Mouse (Mus musculus) embryonic stem cell, embryonic (primary cell): ENCODE measurements around the gene 4930404H24Rik.

Source experiments
- CTCF ChIA-PET, 4 experiments: fragments of 300-600 bp in 2 of 4; fragments of 350-600 bp in 2 of 4; sonication (Branson Sonifier 250); formaldehyde crosslinking; loops; one replicate each; lab custom pipeline; 2022; ENCODE audit warnings: inconsistent platforms in 2 of 4; lab: Charles Lee
- POLR2A ChIA-PET, 4 experiments: fragments of 300-600 bp in 2 of 4; fragments of 350-600 bp in 2 of 4; sonication (Branson Sonifier 250); formaldehyde crosslinking; loops; one replicate each; lab custom pipeline; 2022; ENCODE audit warnings: antibody characterized with exemption in 4 of 4, inconsistent platforms in 1 of 4; lab: Charles Lee

4930404H24Rik gene

GRCm38 (mm10) chr2:153514497-153515380 lies 22.1 kb downstream of the 4930404H24Rik start:
- ChIA-PET CTCF (interaction anchor here in 1 of 4 experiments (0.6 to 1.1 kb wide), 2 partner anchors 16 to 49 kb away, joined by 3 read pairs; no protein-coding TSS in a partner anchor), POLR2A (interaction anchor here in 2 of 4 experiments (0.6 to 0.7 kb wide), 2 partner anchors 72 to 587 kb away, joined by 3 read pairs; no protein-coding TSS in a partner anchor)

DNA sequence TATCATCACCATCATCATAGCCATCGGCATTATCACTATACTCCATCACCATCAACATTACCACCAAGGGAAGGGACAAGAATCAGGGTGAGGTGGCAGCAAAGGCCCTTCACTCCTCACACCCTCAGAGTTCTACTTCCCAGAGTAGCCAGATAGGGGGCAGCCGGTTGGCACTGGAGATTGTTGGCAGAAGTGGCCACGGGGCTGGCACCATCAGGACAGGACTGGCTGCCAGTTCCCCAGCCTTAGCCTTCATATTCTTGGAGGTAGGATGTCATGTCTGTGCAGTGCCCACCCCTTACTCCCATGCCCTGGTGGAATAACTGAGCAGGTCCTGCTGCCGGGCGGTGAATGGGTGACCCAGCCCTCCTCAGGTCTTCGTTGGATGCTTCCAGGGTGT lies 23.0 kb downstream of the 4930404H24Rik start:
- POLR2A ChIA-PET = interaction anchor here in 2 of 4 experiments (0.6 to 0.7 kb wide), 2 partner anchors 71 to 588 kb away, joined by 3 read pairs; no protein-coding TSS in a partner anchor
- CTCF ChIA-PET = interaction anchor here in 2 of 4 experiments (0.6 to 1.3 kb wide), 5 partner anchors 8 to 49 kb away, joined by 3 to 4 read pairs (median 3); no protein-coding TSS in a partner anchor

DNA sequence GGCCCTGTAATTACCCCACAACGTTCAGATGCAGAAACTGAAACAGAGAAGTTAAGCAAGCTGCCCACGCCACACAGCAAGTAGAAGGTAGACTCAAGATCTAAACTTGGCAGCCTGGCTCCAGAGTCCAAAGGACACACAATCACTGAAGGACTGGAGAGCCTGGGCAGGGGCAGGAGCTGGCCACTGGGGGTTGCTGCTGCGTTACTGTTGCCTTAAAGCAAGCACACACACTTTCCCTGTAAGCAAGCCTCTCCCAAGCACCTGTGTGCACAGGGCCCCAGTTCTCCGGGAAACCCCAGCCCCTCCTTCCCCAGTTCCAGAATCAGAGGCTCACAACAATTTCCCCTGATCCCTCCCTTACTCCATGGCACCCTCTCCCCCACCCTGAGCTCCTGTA lies 24.4 kb downstream of the 4930404H24Rik start:
- POLR2A ChIA-PET = interaction anchor here in 3 of 4 experiments (0.9 to 2.6 kb wide), 10 partner anchors 9 to 71 kb away, joined by 3 to 11 read pairs (median 4); no protein-coding TSS in a partner anchor
- CTCF ChIA-PET = interaction anchor here in 3 of 4 experiments (0.6 to 2.3 kb wide), 10 partner anchors 9 to 87 kb away, joined by 3 to 10 read pairs (median 3); no protein-coding TSS in a partner anchor

DNA sequence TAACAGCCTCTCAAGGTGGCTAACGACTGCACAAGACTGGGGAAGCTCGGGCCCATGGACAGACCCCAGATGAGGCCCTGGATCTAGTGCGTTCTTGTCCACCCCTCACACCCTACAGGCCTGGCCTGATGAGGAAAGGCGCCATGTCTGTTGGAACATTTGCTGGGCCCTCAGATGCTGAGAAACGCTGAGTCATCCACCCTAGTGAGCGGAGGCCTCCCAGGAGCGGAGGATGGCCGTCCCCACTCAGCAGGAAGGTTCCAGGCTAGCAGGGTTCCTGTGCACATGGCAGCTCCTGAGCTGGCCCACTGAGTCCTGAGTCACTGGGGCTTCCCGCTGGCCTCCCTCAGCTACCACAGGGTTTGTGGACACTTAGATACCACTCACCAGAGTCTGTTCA lies 27.5 kb downstream of the 4930404H24Rik start:
- POLR2A ChIA-PET = interaction anchor here in 3 of 4 experiments (0.5 to 3.9 kb wide), 18 partner anchors 8 to 359 kb away, joined by 3 to 39 read pairs (median 4); partner anchors contain the start of gene Tm9sf4 (in 1 of the 3)
- CTCF ChIA-PET = interaction anchor here (0.6 to 3.3 kb wide), 8 partner anchors 8 to 181 kb away, joined by 3 to 20 read pairs (median 6); no protein-coding TSS in a partner anchor

DNA sequence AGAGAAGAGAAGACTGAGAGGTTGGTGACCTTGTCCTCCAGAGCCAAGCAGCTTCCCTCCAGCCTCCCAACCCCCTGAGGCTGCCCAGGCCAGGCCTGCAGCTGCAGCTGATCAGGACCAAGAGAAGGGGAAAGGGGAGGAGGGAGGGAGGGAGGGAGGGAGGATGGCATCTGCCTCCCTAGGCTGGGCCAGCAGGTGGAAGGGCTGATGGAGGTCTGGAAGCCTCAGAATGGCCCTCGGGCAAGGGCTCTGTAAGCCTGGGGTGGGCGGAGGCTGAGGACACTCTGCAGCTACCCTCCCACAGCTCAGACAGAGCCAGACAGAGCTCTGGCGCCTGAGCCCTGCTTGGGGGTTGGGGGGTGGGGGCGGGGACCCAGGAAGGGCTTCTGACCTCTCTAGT lies 29.7 kb downstream of the 4930404H24Rik start:
- ChIA-PET CTCF (interaction anchor here (0.5 to 3.3 kb wide), 10 partner anchors 10 to 588 kb away, joined by 3 to 20 read pairs (median 4); no protein-coding TSS in a partner anchor), POLR2A (interaction anchor here (0.6 to 3.9 kb wide), 26 partner anchors 10 to 905 kb away, joined by 3 to 39 read pairs (median 4); no protein-coding TSS in a partner anchor)

DNA sequence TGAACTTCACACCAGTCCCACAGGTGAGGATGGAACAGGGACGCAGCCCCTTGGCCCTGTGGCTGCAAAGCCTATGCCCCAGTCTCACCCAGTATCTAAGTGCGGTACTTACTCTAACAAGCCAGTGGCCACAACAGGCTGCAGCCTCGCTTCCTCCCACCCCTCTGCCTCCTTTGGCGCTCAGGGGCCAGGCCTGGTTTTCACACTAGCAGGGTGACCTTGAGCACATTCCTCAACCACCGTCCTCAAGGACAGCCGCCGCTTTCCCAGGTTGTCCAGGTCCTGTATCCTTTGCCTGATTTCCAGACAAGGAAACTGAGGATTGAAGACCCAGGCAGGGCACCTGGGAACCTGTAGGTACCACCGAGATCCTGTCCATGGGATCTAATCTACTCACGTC lies 30.6 kb downstream of the 4930404H24Rik start:
- ChIA-PET CTCF (interaction anchor here in 1 of 4 experiments (1.0 to 3.3 kb wide), 2 partner anchors 11 to 24 kb away, joined by 5 to 20 read pairs; no protein-coding TSS in a partner anchor), POLR2A (interaction anchor here (0.6 to 3.9 kb wide), 9 partner anchors 11 to 904 kb away, joined by 3 to 39 read pairs (median 5); no protein-coding TSS in a partner anchor)

GRCm38 (mm10) chr2:153523656-153524055 lies 31.1 kb downstream of the 4930404H24Rik start:
- POLR2A ChIA-PET = interaction anchor here in 1 of 4 experiments (0.8 kb wide), 1 partner anchor 12 kb away, joined by 3 read pairs; no protein-coding TSS in a partner anchor

GRCm38 (mm10) chr2:153524727-153525126 lies 32.1 kb downstream of the 4930404H24Rik start:
- CTCF ChIA-PET = interaction anchor here in 3 of 4 experiments (0.8 to 1.6 kb wide), 3 partner anchors 25 to 70 kb away, joined by 3 to 5 read pairs (median 4); no protein-coding TSS in a partner anchor
- POLR2A ChIA-PET = interaction anchor here in 3 of 4 experiments (0.6 to 3.3 kb wide), 6 partner anchors 13 to 178 kb away, joined by 3 to 22 read pairs (median 5); no protein-coding TSS in a partner anchor

More at GRCm38 (mm10) chr2:153523656-153524055, 31.1 kb downstream of the 4930404H24Rik start:
- CTCF ChIA-PET = no interaction called here

- POLR2A ChIA-PET = interaction anchor here in 3 of 4 experiments (0.7 to 3.3 kb wide), 24 partner anchors 9 to 84 kb away, joined by 3 to 22 read pairs (median 4); no protein-coding TSS in a partner anchor
- CTCF ChIA-PET = interaction anchor here (0.6 to 2.6 kb wide), 13 partner anchors 9 to 81 kb away, joined by 3 to 15 read pairs (median 3); no protein-coding TSS in a partner anchor
Measured at GRCm38 (mm10) chr2:153525906-153526311, 33.3 kb downstream of the 4930404H24Rik start.

DNA sequence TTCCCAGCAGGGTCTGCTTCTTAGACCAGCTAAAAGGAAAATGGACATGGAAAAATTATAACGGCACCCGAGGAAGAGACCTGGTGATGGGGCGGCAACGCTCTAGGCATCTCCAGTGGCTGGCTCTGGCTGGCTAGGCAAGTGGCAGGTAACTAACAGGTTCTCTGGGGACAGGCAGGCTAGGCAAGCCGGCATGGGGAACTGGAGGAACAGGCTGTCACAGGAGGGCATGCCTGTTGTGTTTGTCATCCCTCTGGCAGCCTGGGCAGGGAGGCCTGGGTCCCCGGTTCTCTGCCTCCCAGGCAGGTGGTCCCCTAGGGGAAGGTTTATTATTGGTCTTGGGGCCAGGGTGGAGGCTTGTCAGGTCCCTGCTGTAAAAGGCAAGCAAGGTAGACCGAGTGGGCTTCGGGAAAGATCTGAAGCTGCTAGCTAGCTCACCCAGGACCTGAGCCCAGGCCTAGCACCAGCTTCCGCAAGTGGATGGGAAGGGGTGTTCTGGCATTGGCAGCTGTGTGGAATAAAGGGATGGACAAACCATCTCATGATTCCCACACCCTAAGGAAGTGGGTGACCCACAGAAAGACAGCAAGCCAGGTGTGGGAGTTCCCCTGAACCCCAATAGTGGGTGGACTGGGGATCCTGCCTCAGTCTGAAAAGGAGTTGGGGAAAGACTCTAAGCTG lies 34.4 kb downstream of the 4930404H24Rik start:
- ChIA-PET CTCF (interaction anchor here in 2 of 4 experiments (1.0 to 2.6 kb wide), 5 partner anchors 15 to 80 kb away, joined by 3 to 15 read pairs (median 6); no protein-coding TSS in a partner anchor), POLR2A (interaction anchor here (0.6 to 3.3 kb wide), 16 partner anchors 8 to 83 kb away, joined by 3 to 22 read pairs (median 4); no protein-coding TSS in a partner anchor)

DNA sequence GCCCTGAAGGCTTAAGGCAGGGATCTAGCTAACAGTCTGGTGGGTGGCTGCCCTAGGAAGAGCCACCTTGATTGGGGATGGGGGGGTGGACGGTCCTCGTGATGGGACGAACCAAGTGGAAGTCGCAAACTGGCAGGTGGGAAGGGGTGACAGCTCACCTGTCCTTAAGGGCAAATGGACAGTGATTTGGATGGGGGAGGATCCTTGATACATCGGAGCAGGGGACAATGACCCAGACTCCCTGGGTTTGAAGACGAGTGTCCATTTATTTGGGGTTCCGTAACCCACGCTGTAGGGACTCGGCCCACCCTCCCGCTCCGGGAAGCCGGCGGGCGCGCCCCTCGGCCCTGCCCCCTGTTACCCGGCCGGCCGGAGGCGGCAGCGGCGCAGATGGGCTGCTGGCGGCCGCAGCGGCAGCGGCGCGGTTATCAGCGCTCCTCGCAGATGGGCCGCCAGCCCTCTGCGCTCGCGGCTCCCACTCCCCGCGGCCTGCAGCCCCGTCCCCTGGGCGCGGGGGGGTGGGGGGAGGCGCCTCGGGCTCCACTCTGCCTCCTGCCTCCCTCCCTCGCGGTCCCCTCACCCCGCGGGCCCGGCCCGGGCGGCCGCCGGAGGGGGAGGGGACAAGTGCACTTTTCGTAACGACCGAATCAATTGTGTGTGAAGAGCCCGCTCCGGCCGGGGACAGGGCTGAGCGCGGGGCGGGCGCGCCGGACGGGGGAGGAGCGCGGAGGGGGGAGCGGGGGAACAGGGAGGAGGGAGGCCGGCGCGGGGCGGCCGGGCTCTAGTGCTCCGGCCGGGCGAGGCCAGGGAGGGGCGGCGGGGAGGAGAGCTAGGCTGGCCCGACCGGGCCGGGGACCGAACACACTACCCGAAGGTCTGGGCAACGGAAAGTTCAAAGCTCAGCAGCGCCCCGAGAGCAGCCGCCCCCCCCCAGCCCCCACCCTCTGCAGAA lies 35.3 kb downstream of the 4930404H24Rik start:
- POLR2A ChIA-PET = interaction anchor here in 3 of 4 experiments (0.6 to 3.3 kb wide), 18 partner anchors 11 to 523 kb away, joined by 3 to 22 read pairs (median 4); no protein-coding TSS in a partner anchor
- CTCF ChIA-PET = interaction anchor here in 3 of 4 experiments (0.6 to 2.6 kb wide), 4 partner anchors 16 to 36 kb away, joined by 3 to 15 read pairs (median 7); no protein-coding TSS in a partner anchor

DNA sequence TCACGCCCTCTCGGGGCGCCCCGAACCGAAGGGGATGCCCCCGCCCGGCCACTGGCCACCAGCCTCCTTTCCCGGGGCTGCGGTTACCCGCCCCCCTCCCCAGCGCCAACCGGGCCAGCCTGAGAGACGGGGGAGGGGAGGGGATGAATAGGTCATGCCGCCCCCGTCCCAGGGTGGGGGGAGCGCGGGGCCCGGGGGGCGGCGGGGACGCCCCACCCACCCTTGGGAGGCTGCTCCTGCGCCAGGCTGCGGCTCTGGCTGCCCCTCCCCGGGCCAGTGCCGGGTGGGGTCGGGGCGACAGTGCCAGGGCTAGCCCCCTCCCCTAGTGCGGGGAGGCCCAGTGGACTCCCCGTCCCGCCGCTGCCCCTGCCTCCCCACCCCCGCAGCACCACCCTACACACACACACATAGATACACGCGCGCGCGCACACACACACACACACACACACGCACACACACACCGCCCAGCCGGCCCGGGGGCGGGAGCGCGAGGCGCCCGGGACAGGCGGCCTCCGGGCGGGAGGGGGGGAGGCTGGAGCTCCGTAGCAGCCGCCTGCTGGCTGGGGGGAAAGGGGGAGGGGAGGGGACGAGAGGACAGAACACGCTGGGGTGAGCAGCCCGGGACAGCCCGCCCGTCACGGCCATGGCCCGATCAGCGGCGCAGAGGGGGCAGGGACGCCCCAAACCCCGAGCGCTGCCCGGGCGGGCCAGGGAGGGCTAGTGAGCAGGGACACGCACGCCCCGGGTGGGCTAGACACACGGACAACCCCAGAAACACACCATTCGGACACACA lies 36.2 kb downstream of the 4930404H24Rik start:
- ChIA-PET CTCF (interaction anchor here in 2 of 4 experiments (0.6 to 1.5 kb wide), 5 partner anchors 17 to 723 kb away, joined by 3 to 4 read pairs (median 3); no protein-coding TSS in a partner anchor), POLR2A (interaction anchor here in 3 of 4 experiments (0.6 to 1.9 kb wide), 11 partner anchors 21 to 524 kb away, joined by 3 to 8 read pairs (median 3); no protein-coding TSS in a partner anchor)

DNA sequence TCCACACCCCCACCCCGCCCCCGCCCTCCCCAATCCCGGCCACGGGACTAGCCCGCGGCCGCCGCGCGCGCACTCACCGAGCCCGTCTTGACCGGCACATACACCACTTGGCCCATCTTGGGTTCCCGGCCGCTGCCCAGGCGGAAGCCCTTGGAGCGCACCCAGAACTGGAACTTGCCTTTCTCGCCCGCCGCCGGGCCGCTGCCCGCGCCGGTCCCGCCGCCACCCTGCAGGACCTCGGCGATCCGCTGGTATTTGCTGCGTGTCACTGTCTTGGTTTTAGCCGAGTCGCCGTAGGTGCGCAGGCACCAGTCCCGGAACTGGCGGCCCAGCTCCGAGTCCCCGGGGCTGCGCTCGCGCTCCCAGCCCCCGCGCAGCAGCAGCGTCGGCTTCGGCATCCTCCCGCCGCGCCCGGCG lies 36.8 kb downstream of the 4930404H24Rik start:
- ChIA-PET CTCF (interaction anchor here in 3 of 4 experiments (0.5 to 1.5 kb wide), 7 partner anchors 18 to 723 kb away, joined by 3 to 5 read pairs (median 3); no protein-coding TSS in a partner anchor), POLR2A (interaction anchor here in 2 of 4 experiments (0.6 to 1.9 kb wide), 4 partner anchors 10 to 57 kb away, joined by 3 to 8 read pairs (median 4); no protein-coding TSS in a partner anchor)

DNA sequence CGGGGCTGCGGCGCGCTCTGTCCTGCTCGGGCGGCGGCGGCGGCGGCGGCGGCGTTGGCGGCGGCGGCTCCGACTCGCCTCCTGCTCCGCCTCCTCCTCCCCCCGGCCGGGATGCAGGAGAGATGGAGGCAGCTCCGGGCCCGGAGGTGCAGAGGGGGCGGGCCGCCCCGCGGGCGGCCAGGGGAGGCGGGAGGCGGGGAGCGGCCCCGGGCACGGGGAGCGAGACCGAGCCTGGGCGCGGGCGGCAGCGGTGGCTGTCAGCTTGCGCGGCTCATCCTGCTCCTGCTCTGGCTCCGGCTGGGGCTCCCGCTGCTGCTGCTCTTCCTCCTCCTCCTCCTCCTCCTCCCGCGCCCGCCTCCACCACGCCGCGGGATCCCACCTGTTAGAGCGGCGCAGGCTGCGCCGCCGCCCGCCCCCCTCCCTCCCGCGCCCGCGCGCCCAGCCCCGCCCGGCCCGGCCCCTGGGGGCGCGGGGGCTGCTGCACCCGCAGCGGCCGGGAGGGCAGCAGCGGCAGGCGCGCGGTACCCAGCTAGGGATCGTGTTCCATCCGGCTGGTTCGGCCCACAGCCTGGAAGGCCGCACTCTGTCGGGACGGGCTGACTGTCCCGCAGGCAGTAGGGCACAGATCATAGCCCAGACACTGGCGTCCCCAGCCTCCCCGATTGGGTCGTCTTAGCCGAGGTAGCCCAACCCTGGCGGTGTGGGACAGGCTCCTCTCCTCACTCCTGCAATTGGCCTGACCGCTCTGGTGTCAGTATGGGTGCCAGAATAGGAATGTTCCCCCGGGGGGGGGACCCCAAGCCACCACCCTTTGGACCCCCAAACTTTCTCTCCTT lies 37.6 kb downstream of the 4930404H24Rik start, which contains the start of gene Nol4l:
Nol4l (minus strand) TSS at position 41 of the 836 bp plus-strand sequence.
- ChIA-PET CTCF (interaction anchor here in 3 of 4 experiments (0.5 to 1.5 kb wide), 6 partner anchors 27 to 447 kb away, joined by 3 to 5 read pairs (median 3); no protein-coding TSS in a partner anchor), POLR2A (interaction anchor here in 2 of 4 experiments (0.6 to 1.9 kb wide), 3 partner anchors 11 to 56 kb away, joined by 3 to 8 read pairs (median 4); no protein-coding TSS in a partner anchor)
